Mouse (Mus musculus) kidney, postnatal 14 days (tissue): Measurements from ENCODE around the gene Arhgap21.
A peak's percentile ranks its signal among the peaks of the same experiment; 100 is the strongest.

Experiments
- DNase-seq: peaks from one replicate; pipeline ENCODE4 v3.0.0; 2022; ENCODE audit warnings: mixed read lengths

The Arhgap21 gene

DNA sequence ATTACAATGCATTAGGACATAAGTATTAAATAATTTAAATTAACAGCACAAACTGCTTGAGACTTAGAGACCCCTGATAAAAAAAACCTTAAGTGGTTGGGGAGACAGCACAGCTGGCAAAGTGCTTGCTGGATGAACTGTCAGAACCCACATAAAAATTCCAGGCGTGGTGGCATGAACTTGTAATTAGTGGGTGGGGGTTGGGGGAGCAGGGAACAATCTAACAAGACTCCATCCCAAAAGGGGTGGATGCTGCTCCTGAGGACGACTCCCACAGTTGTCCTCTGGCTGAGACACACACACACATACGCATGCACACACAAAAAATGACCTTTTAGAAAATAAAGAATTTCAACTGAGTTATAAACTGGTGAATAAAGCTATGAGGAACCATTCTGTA is 79.9 kb downstream of the Arhgap21 start:
- DNase-seq: no peak

DNA sequence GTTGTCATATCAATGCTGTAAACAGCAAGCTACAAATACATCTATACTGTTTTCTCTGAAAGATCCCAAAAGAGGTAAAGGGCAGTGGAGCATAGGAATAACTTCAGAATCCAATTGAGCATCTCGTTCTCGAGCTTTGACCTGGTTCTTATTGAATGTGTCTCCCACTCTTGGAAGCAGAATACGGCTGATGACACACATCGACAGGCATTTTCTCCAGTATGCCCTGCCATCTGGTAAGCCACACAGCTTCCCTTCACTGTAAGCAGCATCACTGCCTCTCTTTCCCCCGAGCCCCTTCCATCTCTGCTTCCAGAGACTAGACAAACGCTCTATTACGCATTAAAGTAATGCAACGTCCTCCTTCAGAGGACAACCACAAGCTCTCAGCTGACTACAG is 85.4 kb downstream of the Arhgap21 start:
- DNase-seq: no peak

DNA sequence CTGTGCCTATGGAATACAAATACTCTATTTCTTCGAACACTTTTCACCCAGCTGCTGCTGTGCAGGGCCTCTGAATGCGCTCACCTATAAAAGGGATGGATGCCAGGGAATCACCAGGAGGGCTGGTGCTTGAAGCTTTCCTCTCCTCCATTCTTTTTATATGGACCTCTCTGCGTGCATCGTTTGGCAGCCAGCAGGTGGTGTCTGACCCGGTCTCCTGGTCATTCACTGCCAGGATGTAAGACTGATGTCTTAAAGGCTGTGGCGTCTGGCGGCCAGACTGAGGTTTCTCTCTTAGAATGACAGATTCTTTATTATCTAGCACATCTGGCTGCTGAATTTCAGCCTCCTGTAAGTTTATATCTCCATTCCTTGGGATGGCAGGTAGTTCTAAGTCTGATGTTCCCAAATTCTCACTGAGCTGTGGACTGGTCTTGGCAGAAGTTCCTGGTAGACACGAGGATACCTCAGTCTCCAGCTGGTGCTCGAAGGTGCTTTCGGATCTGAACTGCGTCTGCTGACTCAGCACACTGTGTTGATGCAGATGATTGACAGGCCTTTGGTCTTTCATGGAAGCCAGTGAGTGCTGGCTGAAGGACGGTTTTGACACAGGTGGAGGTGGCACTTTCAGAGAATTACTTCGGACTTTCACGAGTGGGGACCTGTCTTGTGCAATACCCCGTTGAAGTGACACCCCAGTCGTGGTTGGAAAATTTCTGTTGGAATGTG is 88.6 kb downstream of the Arhgap21 start:
- no peak for DNase-seq

DNA sequence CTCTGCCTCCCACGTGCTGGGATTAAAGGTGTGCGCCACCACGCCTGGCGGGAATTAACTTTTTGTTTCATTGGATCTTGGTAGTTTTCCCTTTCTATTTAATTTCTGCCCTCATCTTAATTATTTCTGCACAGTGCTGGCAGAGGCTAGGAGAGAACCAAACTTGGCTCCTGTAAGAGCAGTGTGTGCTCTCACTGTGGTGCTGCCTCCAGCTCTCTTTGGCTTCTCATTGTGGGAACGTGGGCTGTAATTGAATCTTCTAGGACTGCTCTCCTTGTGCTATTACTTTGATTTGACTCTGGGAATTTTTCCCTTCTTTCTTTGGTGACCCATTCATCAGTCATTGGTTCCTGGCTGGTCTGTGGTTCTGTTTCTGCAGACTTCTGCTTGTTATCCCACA is 94.1 kb downstream of the Arhgap21 start:
- DNase-seq: no peak

DNA sequence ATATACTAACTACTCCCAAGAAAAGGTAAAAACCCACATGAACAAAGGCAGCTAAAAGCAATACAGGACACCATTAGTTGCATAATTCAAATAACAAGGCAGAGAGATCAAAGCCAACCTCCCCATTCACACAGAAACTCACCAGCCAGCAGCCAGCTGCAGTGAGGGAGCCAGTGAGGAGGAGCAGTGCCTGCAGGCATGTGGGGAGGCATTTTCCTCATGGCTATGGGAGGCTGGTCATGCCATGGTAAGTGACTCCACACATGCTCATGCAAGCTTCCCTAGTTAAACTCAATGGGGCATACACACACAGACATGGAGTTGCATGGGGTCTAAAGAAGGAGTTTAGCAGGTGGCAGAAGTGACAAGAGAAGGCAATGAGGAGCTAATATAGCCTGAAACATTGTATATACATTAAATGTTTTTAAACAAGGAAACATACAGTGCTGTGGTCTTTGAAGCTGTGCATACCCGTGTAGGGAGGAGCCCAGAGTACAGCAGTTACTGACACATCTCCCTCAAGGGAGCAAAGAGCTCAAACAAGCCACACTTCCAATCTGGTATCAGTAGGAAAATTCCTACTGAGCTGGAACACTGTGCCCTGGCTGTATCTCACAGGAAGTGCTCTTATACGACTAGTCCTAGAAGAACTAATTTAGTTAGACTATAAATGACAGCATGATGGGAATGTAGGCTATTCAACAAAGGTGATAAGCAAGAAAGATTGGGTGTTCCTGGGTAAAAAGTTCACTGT is 99.3 kb downstream of the Arhgap21 start:
- no peak for DNase-seq

DNA sequence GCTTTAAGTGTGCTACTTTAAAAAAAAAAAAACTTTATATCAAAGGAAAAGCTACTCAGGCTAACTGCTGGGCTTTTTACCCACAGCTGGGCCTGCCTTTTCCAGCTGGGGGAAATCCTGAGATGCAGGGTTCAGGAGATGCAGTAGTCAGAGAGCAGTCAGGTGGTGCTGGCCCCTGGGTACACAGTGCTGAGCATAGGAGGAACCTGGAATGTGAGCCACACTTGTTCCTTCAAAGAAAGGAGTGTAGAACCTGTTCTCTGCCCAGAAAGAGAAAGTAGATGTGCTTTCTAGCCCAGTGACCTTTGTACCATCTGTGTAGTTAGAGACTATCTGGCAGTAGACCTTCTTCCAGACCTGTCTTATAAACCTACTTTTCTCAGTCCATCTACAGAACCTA is 100.6 kb downstream of the Arhgap21 start:
- DNase-seq: no peak

DNA sequence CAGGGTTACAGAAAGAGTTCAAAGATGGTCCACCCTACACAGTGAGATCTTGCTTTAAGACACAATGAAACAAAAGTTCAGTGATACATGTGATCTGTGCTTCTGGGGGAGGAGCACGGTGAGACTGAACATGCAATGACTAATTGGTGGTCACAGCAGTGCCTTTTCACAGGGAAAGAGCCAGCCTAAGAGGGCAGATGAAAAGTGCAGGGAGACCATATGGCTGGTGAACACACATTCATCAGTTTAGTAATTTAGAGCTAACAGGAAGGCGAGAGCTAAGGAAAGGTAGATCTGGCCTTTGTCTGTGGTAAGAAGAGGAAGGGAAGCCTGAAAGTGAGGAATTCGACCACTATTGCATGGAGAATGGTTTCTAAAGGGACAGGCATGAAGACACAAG is 102.9 kb downstream of the Arhgap21 start:
- DNase-seq: no peak

DNA sequence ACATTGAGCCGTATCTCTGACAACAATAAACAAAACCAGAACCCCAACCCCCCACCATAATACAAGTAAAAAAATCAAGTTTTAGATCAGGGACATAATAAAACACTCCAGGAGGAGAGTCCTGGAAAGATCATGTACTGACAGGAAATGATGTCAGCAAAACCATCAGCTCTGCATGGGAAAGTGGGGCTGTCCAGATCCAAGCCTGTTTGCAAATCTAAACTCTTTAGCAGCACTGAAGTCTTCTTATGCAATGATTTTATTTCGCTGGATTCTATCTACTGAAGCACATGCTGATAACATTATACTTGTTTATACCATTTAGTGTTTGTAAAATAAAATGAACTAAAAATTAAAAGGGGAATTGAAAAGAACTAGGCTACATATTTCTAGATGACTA is 104.1 kb downstream of the Arhgap21 start:
- DNase-seq: no peak

DNA sequence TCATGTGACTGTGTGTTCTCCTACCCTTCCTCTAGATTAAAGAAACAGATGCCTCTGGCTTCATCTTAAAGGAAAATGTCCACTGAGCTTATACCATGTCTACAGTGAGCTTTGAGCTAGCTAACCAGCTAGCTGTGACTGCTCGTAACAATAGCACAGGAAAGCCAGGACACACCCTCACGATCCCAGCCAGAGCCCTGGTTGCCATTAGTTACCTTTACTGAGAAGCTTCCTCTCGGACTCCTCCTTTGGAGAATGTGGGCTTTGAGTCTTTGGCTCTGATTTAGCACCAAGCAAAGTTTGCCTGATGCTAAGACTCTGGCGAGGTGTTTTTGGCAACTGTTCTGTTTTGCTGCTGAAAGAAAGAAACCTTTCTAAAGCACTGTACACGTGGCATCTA is 107.9 kb downstream of the Arhgap21 start:
- DNase-seq: no peak

DNA sequence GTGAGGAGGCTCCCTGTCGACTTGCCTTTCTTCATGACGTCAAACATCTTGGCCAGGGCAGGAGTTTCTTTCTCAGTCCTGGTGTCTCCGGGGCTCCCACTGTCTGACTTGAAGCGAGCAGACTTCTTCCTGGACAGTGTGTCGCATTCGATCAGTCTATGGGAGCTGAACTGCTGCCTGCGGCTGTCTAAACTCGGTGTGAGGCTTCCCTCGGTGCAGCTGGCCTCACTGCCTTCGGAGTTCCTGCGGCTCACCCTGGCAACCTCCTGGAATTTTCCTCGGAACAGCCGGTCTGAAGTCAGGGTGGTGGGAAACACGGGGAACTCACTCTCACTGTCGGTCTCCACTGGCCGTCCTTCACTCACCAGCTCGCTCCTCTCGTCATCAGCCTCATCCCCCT is 119.3 kb downstream of the Arhgap21 start:
- DNase-seq: no peak

DNA sequence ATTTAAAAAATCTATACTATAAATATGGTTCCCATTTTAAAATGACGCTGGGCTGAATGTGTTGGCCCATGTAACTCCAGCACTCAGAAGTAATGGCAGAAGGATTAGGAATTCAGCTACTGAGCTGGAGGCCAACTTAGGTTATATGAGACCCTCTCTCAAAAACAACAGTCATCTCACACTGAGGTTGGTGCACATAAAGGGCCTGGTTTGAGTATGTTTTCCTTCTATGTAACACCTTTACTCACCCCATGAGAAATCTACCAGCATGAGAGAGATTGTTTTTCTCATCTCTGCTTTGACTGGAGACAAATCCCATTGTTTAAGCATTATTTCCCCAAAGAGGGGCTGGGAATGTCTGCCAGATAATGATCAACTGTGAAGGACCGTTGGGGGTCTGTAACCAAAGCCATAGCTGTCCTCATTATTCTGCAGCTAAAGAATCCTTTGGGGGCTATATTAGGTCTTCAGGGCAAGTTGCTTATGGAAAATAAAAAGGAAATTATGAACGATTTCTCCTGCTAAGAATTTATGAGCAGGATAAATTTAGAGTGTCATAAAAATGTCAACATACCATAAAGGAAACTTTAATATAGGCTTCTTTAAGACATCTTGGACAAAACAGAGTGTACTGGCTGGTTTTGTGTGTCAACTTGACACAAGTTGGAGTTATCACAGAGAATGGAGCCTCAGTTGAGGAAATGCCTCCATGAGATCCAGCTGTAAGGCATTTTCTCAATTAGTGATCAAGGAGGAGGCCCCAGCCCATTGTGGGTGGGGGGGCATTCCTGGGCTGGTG is 136.9 kb downstream of the Arhgap21 start:
- no peak for DNase-seq

DNA sequence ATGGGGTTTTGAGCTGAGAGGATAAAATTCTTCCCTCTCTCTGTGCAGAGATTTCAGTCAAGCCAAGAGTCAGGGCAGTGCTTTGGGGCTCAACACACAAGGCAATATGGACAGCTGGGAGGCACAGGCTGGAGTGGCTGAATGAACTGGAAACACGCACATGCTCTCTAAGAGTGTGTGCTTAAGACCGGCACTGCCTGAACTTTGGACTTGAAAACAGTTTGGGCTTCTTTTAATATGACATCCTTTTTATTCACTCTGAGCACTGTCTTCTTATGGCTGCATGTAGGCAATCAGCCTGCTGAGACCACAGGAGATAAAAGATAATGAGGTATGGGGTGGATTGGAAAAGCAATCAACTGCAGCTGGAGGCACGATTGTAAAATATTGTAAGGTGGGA is 137.8 kb downstream of the Arhgap21 start:
- no peak for DNase-seq

DNA sequence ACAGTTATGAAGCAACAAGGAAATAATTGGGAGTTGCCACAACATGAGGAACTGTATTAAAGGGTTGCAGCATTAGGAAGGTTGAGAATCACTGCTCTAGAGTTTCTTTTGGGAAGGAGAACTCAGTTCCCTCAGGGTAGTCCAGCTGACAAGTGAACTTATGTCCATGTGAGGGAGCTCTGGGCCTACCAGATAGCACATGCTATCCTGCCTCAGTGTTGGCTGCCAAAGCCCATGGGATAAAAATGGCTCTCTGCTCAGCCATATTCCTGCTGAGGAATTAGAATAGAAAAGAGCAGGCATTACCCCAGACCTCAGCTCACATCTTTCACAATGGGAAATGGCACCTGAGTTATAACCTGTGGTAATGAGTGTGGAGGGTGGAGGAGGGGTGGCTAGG is 142.4 kb downstream of the Arhgap21 start:
- no peak for DNase-seq

DNA sequence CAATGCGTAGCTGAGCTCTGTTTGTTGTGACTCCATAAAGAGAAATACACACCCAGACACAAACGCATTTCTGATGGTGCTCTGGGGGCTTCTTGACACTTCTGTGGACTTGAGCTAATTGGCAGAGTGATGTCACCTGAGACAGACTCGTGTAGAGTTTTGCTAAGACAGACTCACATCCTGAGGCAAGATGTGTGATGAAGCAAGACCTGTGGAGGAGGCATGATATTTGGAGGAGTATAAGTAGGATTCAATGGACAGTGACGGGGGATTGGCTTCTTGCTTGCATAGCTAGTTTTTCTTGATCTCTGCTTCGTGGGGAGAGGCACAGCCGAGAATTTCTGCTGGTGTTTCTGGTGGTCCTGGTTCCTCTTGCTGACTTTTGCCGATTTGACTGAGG is 150.5 kb downstream of the Arhgap21 start:
- DNase-seq: no peak

DNA sequence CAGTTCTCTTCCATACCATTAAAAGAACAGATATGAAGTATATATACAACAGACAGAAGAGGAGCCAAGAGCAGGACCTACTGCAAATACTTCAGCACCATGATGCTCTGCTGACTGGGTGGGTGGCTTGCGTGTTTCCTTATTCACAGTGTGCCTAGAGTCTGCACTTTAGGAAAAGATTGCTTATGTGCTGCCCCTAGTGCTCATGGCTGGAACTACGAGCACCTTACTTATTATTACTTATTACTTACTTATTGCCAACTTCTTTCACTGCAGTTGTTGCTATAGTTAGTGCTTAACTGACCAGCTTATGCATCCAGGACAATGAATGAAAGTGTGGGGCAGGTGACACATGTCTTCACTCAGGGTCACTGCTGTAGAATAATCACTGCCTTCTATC is 154.7 kb downstream of the Arhgap21 start:
- DNase-seq: no peak

DNA sequence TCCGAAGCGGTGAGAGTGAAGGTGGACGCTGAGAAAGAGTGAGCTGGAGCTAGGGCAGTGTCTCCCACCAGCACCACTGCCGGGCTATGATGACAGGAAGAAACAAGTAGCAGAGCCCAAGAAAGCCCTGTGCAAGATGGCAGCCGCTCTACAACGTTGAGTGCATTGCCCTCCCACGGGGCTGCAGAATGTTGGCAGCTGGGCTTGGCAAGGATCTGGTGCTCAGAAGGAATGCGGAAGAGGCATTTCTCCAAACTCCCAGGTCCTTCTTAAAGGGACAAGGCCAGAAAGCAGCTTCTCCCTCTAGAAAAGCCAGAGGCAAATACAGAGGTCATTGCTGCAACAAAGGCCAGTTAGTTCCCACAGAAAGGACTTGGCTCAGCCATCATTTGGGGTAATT is 157.2 kb downstream of the Arhgap21 start:
- DNase-seq: peak; percentile 33

DNA sequence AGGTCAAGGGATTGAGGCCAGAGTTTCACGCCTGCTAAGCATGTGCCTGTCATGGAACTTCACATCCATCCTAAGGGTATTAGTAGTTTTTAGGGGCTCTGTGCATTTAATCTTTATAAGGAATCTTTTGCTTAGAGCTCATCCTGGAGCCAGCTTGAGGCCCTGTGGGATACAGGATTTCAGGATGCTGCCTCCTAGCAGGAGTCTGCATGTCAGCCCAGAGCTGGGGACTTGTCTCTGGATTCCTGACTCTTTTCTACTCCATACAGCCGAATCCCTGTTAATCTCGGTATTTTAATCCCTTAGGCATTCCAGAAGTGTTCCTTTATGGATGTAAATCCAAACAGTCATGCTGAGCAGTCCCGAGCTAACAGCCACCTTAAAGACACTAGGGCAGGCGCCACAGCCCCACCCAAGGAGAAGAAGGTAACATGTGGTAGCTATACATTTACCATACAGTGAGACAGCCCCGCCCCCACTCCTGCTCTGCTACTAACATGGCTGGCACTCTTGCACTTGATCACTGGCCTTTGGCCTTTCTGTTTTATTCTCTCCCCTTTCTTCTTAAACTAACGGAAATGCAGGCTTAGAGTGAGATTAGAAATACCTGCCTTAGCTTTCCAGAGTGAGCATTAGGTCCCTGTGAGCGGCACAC is 167.3 kb downstream of the Arhgap21 start:
- no peak for DNase-seq
